Mouse (Mus musculus): ENCODE results near the gene Ppp4r1.

Gene Ppp4r1

DNA sequence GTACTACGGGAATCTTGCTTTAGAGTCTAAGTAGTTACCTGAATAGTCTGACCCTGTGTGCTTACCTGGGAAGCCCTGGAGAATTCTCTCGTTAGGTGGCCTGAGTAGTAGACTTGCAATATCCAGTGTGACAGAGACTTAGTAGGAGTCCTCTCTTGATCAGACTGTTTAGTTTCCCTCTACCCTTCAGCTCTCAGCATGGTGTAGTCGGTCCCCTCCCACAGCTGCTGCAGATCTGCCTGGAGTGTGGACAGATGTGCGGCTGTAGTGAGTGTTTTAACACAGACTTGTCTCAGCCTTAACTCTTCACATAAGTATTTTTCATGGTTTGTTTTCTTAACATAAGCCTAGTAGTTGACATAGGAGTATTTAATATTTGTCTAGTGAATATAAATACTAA is 19.7 kb downstream of the Ppp4r1 start:
- no peak for DNase-seq (ENCODE audit: low read depth, low spot score)

DNA sequence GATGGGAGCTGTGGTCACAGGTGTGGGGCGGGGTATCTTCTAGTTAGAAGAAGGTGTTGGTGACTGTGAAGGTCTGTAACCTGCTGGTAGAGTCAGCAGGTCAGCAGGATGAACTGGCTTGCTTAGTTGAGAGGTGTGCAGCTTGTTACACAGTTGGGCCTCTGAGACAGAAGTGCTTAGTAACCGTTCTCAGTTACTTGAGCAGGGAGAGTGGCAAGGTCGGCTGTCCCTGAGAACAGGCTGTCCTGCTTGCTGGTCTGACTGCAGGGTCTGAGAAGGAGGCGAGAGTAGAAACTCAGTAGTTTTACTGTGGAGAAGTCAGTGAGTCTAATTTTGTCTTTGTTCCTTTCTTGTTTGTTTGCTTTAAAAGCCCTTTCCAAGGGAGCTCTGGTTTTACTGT is 23.6 kb downstream of the Ppp4r1 start:
- peak; percentile 62 for DNase-seq (ENCODE audit: low read depth, low spot score)

DNA sequence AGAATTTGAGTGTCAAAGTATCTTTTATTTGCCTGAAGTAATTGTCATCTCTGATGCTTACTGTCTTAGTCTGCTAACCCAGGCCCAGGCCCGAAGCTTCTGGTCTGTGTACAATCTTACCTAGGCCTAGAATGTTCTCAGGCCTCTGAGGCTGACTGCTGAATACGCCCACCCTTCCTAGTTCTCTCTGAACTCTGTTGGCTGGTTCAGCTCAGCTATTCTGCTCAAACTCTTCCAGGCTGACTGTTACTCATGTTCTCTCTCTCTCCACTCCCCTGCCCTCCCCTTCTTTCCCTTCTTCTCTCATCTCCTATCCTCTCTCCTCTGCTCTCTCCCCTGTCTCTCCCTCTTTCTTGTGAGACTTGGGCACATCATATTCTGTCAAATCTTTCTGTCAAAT is 24.0 kb downstream of the Ppp4r1 start:
- no peak for DNase-seq (ENCODE audit: low read depth, low spot score)

DNA sequence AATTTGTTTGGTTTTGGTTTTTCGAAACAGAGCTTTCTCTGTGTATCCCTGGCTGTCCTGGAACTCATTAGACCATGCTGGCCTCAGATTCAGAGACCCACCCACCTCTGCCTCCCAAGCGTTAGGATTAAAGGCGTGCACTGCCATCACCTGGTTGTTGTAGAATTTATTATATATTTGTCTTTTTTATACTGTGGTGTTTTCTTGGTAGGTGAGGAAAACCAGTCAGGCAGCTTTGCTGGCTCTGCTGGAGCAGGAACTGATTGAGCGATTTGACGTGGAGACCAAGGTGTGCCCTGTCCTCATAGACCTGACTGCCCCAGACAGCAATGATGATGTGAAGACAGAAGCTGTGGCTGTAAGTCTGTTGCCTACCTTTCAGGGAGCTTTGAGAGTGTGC is 28.7 kb downstream of the Ppp4r1 start:
- no peak for DNase-seq (ENCODE audit: low read depth, low spot score)

- DNase-seq (ENCODE audit: low read depth, low spot score): no peak
Measured at GRCm38 (mm10) chr17:65813763-65814162, 31.4 kb downstream of the Ppp4r1 start.

DNA sequence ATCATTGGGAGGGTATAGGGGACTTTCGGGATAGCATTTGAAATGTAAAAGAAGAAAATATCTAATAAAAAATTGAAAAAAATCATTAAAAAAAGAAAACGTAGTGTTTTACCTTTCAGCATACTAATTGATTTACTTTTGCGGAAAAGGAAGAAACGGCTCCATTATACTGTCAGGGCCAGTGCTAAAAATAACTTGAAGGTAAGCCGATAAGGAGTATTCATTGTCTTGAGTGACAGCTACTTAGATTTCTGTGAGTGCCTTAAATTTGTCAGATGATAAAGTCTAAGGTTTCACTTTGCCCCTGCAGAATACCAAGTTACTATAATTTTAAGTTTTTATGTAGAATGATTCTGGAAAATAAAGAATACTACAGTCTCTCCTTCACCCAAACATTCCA is 37.8 kb downstream of the Ppp4r1 start:
- DNase-seq (ENCODE audit: low read depth, low spot score): no peak

GRCm38 (mm10) chr17:65822423-65822822 is 40.0 kb downstream of the Ppp4r1 start:
- DNase-seq (ENCODE audit: low read depth, low spot score): no peak

DNA sequence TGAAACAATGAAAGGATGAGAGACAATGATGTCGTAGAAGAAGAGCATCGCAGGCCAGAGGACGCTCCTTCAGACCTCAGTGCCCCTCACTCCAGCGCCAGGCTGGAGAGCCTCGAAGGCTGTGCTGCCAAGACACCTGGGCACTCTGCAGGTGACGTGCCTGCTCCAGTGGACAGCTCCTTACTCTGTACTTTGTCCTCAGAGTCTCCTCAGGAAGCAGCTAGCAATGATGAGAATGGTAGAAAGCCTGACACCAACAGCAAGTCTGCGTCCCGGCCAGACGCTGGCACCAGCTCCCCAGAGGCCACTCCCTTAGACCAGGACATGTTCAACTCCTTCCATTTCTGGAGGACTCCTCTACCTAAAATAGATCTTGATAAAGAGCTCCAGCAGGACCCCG is 41.9 kb downstream of the Ppp4r1 start:
- DNase-seq (ENCODE audit: low read depth, low spot score): no peak

DNA sequence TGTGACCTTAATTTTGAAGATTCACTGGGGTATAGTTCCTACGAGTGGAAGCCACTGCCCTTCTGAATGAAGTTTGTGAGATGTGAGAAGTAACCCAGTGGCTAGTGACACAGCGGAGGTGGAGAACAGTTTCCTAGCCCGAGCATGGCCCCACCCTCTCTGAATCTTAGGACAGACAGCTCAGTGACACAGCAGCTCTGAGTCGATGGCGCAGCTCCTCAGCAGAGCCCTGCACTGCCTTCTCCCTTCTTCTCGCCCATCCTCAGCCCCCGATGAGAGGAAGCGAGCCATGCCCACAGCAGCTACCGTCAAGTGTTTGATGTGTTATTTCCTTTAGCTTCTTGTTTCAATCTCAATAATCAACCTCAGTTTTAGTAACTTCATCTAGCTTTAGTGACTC is 43.9 kb downstream of the Ppp4r1 start:
- DNase-seq (ENCODE audit: low read depth, low spot score): no peak

- no peak for DNase-seq (ENCODE audit: low read depth, low spot score)
Measured at GRCm38 (mm10) chr17:65827119-65827840, 44.9 kb downstream of the Ppp4r1 start.

- DNase-seq (ENCODE audit: low read depth, low spot score): no peak
Measured at GRCm38 (mm10) chr17:65827904-65828303, 45.5 kb downstream of the Ppp4r1 start.

DNA sequence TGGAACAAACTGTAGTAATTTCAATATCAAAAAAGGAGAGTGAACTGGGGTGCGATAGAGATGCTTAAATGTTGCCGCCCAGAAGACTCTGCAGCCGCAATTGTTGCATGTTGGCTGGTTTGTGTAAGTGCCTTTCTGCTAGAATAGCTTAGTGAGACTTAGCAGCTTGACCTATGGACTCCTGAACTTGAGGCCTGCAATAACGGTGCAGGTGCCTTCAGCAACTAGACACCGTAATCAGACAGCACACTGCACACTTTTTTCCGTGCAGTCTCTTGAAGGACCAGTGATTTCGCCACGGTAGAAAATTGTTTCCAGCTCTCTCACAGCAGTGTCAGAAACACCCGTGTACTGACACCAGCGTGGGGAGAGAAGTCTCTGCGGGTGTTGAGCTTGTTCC is 46.6 kb downstream of the Ppp4r1 start:
- DNase-seq (ENCODE audit: low read depth, low spot score): no peak

DNA sequence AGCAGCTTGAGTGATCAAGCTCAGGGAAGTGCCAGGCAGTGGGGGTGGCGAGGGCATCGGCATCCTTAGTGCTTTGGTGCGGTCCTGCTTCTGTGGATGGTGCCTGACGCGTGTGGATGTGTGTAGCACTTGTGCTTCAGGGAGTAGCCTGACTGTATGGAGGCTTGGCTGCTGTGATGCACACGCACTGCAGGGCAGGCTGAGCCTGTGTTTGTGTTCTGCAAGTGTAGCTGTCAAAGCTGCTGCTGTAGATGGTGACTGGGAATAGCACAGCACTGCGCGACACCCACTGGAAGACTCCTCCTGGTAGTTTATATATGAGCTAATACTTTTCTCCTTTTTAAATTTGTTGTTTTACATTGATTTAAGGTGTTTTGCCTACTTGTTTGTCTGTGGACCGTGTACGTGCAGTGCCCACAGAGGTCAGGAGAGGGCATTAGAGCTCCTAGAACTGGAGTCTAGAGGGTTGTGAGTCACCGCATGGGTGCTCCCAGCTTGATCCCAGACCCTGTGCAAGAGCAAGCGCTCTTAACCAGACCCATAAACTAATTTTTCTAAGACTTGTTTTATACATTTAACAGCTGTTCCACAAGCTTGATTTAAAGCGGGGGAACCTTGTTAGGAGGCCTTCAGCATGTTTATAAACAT is 48.0 kb downstream of the Ppp4r1 start:
- no peak for DNase-seq (ENCODE audit: low read depth, low spot score)

- no peak for DNase-seq (ENCODE audit: low read depth, low spot score)
Measured at GRCm38 (mm10) chr17:65833891-65834290, 51.5 kb downstream of the Ppp4r1 start.

- DNase-seq (ENCODE audit: low read depth, low spot score): no peak
Measured at GRCm38 (mm10) chr17:65836746-65837145, 54.4 kb downstream of the Ppp4r1 start.

- DNase-seq (ENCODE audit: low read depth, low spot score): no peak
Measured at GRCm38 (mm10) chr17:65839541-65840256, 57.3 kb downstream of the Ppp4r1 start.

- DNase-seq (ENCODE audit: low read depth, low spot score): peak; percentile 18
Measured at GRCm38 (mm10) chr17:65842669-65843381, 60.5 kb downstream of the Ppp4r1 start.

DNA sequence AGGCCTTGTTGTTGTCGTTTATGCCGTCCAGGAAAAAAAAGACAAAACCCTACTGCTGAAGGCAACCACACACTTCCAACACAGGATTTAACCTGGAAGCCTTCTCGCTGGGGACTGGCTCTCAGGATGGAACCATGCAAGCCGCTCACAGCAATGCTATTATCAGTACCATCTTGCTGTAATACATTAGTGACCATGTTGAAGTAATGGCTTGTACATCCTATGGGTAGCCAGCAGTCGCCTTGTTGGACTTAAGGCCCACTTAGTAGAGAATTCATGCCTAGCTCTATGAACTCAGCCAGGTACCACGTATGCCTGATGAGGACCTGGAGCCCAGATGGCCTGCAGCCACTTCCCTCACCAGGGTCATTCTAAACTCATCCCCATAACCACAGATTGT is 63.0 kb downstream of the Ppp4r1 start:
- no peak for DNase-seq (ENCODE audit: low read depth, low spot score)

GRCm38 (mm10) chr17:65847694-65848449 is 65.5 kb downstream of the Ppp4r1 start:
- DNase-seq (ENCODE audit: low read depth, low spot score): no peak

- DNase-seq (ENCODE audit: low read depth, low spot score): no peak
Measured at GRCm38 (mm10) chr17:65850487-65850886, 68.1 kb downstream of the Ppp4r1 start.

- DNase-seq (ENCODE audit: low read depth, low spot score): no peak
Measured at GRCm38 (mm10) chr17:65851749-65852148, 69.4 kb downstream of the Ppp4r1 start.
